Mouse (Mus musculus) lung, adult 2 months (tissue): ENCODE data around the gene Ncf1.

ENCODE experiments used
- CTCF ChIP-seq: fragments of 200-500 bp; IDR thresholded peaks from 2 replicates; pipeline ENCODE4 v1.5.1; 2011; ENCODE audit warnings: mild to moderate bottlenecking, low read length, control low read depth; ENCODE audit not compliant: insufficient read depth
- POLR2A ChIP-seq: fragments of 200-500 bp; IDR thresholded peaks from 2 replicates; pipeline ENCODE4 v1.6.1; 2011; ENCODE audit warnings: low read depth, mild to moderate bottlenecking, control low read depth, low read length, borderline replicate concordance; ENCODE audit errors: extremely low read depth

- TF ChIP-seq POLR2A (no peak), CTCF (no peak)
Measured at GRCm38 (mm10) chr5:134233244-134233651, 3.8 kb upstream of the Ncf1 start.
